Mouse (Mus musculus) erythroblast, embryonic 14.5 days (primary cell): ENCODE data around the gene Rnpep.

Experiments
- GATA1 ChIP-seq: IDR thresholded peaks from 2 replicates; pipeline ENCODE4 v1.6.1; 2012; ENCODE audit warnings: low read length, inconsistent platforms, mixed read lengths
- TAL1 ChIP-seq: IDR thresholded peaks from 3 replicates; pipeline ENCODE4 v1.6.1; 2012; ENCODE audit warnings: low read length, inconsistent platforms, mixed read lengths

- TF ChIP-seq GATA1 (no peak), TAL1 (no peak)
These were observed 3.2 kb downstream of the Rnpep start for GRCm38 (mm10) chr1:135280646-135281045.
